Mouse (Mus musculus): Measurements from ENCODE around the gene Prrt1. TPM values are rescaled to one million over a fixed set of nuclear protein-coding genes. Genes with fewer than 3 reads are reported as not detected.

The Prrt1 gene
- polyA plus RNA-seq, 1 experiment from 2014 or later = 0.64 TPM

GRCm38 (mm10) chr17:34680191-34680590 is 50.9 kb downstream of the Prrt1 start:
- peaks cover 30% of the 10 kb centered on the region for H3K27me3 ChIP-seq (replicated peaks; ENCODE audit: control insufficient read depth, insufficient read depth, low read length)

GRCm38 (mm10) chr17:34680621-34681020 is 51.3 kb downstream of the Prrt1 start:
- H3K4me2 ChIP-seq (ENCODE audit: low read depth, low read length) = no peak overlapping the region
- 0 out of 2 replicates have a peak, but pooled peaks cover 4% of the 10 kb centered on the region for H3K4me1 ChIP-seq (ENCODE audit: control insufficient read depth, insufficient read depth, low read length)
- ATAC-seq (ENCODE audit: low read depth) = no peak
- H3K9me3 ChIP-seq (ENCODE audit: control insufficient read depth, low read length) = no peaks in the 10 kb centered on the region
- no peak overlapping the region for H3K9ac ChIP-seq (ENCODE audit: low read depth, low read length)
- H3K4me3 ChIP-seq (ENCODE audit: low read depth, low read length) = no peak overlapping the region
- H3K36me3 ChIP-seq (ENCODE audit: control insufficient read depth, insufficient read depth, low read length) = no peaks in the 10 kb centered on the region
- 79% methylated on average over 4 of the region's 4 CpGs for WGBS
- DNase-seq (ENCODE audit: low spot score) = no peak
- H3K27me3 ChIP-seq (replicated peaks; ENCODE audit: control insufficient read depth, insufficient read depth, low read length) = peaks cover 27% of the 10 kb centered on the region
- no peak overlapping the region for H3K27ac ChIP-seq (replicated peaks; ENCODE audit: low read depth, low read length)

More at GRCm38 (mm10) chr17:34680191-34680590, 50.9 kb downstream of the Prrt1 start:
- DNase-seq (ENCODE audit: low spot score) (no peak), ATAC-seq (ENCODE audit: low read depth) (no peak)
- H3K4me2 ChIP-seq (ENCODE audit: low read depth, low read length) = no peak overlapping the region
- no peaks in the 10 kb centered on the region for H3K36me3 ChIP-seq (ENCODE audit: control insufficient read depth, insufficient read depth, low read length)
- H3K27ac ChIP-seq (replicated peaks; ENCODE audit: low read depth, low read length) = no peak overlapping the region
- no peak overlapping the region for H3K4me3 ChIP-seq (ENCODE audit: low read depth, low read length)
- H3K4me1 ChIP-seq (ENCODE audit: control insufficient read depth, insufficient read depth, low read length) = 0 out of 2 replicates have a peak, but pooled peaks cover 4% of the 10 kb centered on the region
- no peak overlapping the region for H3K9ac ChIP-seq (ENCODE audit: low read depth, low read length)
- H3K9me3 ChIP-seq (ENCODE audit: control insufficient read depth, low read length) = no peaks in the 10 kb centered on the region
- 85% methylated on average over 16 of the region's 26 CpGs for WGBS

DNA sequence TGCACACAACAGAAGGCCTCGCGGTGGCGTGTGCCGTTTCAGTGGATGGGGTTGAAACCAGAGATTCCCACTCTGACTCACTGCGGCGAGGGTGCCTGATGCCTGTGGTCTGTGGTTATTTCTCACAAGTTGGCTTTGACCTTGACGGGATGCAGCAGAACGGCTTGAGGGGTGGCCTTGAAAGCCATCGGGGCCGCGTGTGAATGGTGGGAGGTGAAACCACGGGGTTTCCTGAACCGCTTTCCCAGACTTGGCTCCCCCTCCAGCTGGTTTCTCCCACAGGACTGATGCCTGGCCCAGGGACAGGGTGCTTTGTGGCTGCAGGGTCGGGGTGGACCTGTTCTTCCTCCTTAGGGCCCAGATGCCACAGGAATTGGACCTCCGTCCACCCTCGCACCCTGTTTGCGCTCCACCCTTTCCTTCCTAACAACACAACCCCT is 51.8 kb downstream of the Prrt1 start:
- 51% methylated on average over 17 of the region's 17 CpGs for WGBS
- Histone ChIP-seq H3K9ac (ENCODE audit: low read depth, low read length) (no peak overlapping the region), H3K27ac (replicated peaks; ENCODE audit: low read depth, low read length) (no peak overlapping the region), H3K4me2 (ENCODE audit: low read depth, low read length) (peak overlapping the region; percentile 12; the same call in 1 of the 2 replicates), H3K36me3 (ENCODE audit: control insufficient read depth, insufficient read depth, low read length) (no peaks in the 10 kb centered on the region), H3K4me3 (ENCODE audit: low read depth, low read length) (no peak overlapping the region), H3K9me3 (ENCODE audit: control insufficient read depth, low read length) (no peaks in the 10 kb centered on the region), H3K4me1 (ENCODE audit: control insufficient read depth, insufficient read depth, low read length) (0 out of 2 replicates have a peak, but pooled peaks cover 4% of the 10 kb centered on the region), H3K27me3 (replicated peaks; ENCODE audit: control insufficient read depth, insufficient read depth, low read length) (peaks cover 22% of the 10 kb centered on the region)
- DNase-seq (ENCODE audit: low spot score) (peak; percentile 80), ATAC-seq (ENCODE audit: low read depth) (peak; percentile 58; the same call in 1 of the 2 replicates)

GRCm38 (mm10) chr17:34681881-34682536 is 52.7 kb downstream of the Prrt1 start:
- Histone ChIP-seq H3K4me2 (ENCODE audit: low read depth, low read length) (no peak overlapping the region), H3K27me3 (replicated peaks; ENCODE audit: control insufficient read depth, insufficient read depth, low read length) (peaks cover 21% of the 10 kb centered on the region), H3K4me1 (ENCODE audit: control insufficient read depth, insufficient read depth, low read length) (0 out of 2 replicates have a peak, but pooled peaks cover 4% of the 10 kb centered on the region), H3K27ac (replicated peaks; ENCODE audit: low read depth, low read length) (no peak overlapping the region), H3K4me3 (ENCODE audit: low read depth, low read length) (no peak overlapping the region), H3K9me3 (ENCODE audit: control insufficient read depth, low read length) (no peaks in the 10 kb centered on the region), H3K36me3 (ENCODE audit: control insufficient read depth, insufficient read depth, low read length) (no peaks in the 10 kb centered on the region), H3K9ac (ENCODE audit: low read depth, low read length) (peak overlapping the region; percentile 5; the same call in 1 of the 2 replicates)
- ATAC-seq (ENCODE audit: low read depth) = no peak
- 71% methylated on average over 11 of the region's 11 CpGs for WGBS
- DNase-seq (ENCODE audit: low spot score) = no peak

Other genes with a start within 250 kb of the Prrt1 start
- 0.38 and 0.71 TPM in 2 replicates for gene BC051142, start 230.7 kb upstream of the Prrt1 start, polyA plus RNA-seq (2014; fragmentation: Nextera tagmentation; extraction: Ambion mirVana)
- not detected in 2 replicates for gene Btnl4, start 152.2 kb upstream of the Prrt1 start, polyA plus RNA-seq (2014; fragmentation: Nextera tagmentation; extraction: Ambion mirVana)
- gene Btnl6, start 112.2 kb upstream of the Prrt1 start, polyA plus RNA-seq (2014; fragmentation: Nextera tagmentation; extraction: Ambion mirVana) = not detected in 2 replicates
- 4.7 and 5.3 TPM in 2 replicates for gene Notch4, start 65.3 kb upstream of the Prrt1 start, polyA plus RNA-seq (2014; fragmentation: Nextera tagmentation; extraction: Ambion mirVana)
- 7.5 and 8.7 TPM in 2 replicates for gene Gpsm3, start 39.7 kb upstream of the Prrt1 start, polyA plus RNA-seq (2014; fragmentation: Nextera tagmentation; extraction: Ambion mirVana)
- gene Pbx2, start 38.3 kb upstream of the Prrt1 start, polyA plus RNA-seq (2014; fragmentation: Nextera tagmentation; extraction: Ambion mirVana) = 11.3 and 12.2 TPM in 2 replicates
- gene Ager, start 31.7 kb upstream of the Prrt1 start, polyA plus RNA-seq (2014; fragmentation: Nextera tagmentation; extraction: Ambion mirVana) = 2.0 and 2.3 TPM in 2 replicates
- 80.8 and 85.3 TPM in 2 replicates for gene Rnf5, start 25.8 kb upstream of the Prrt1 start, polyA plus RNA-seq (2014; fragmentation: Nextera tagmentation; extraction: Ambion mirVana)
- 54.8 and 60.5 TPM in 2 replicates for gene Agpat1, start 25.3 kb upstream of the Prrt1 start, polyA plus RNA-seq (2014; fragmentation: Nextera tagmentation; extraction: Ambion mirVana)
- 12.3 and 14.0 TPM in 2 replicates for gene Egfl8, start 13.6 kb upstream of the Prrt1 start, polyA plus RNA-seq (2014; fragmentation: Nextera tagmentation; extraction: Ambion mirVana)
- gene Ppt2, start 1.0 kb upstream of the Prrt1 start, polyA plus RNA-seq (2014; fragmentation: Nextera tagmentation; extraction: Ambion mirVana) = 23.6 and 26.4 TPM in 2 replicates
- 10.0 and 11.8 TPM in 2 replicates for gene Fkbpl, start 15.2 kb downstream of the Prrt1 start, polyA plus RNA-seq (2014; fragmentation: Nextera tagmentation; extraction: Ambion mirVana)
- gene Atf6b, start 17.6 kb downstream of the Prrt1 start, polyA plus RNA-seq (2014; fragmentation: Nextera tagmentation; extraction: Ambion mirVana) = 60.8 and 68.5 TPM in 2 replicates
- 1.8 and 3.1 TPM in 2 replicates for gene Tnxb, start 41.0 kb downstream of the Prrt1 start, polyA plus RNA-seq (2014; fragmentation: Nextera tagmentation; extraction: Ambion mirVana)
- 0.93 and 1.1 TPM in 2 replicates for gene C4b, start 114.3 kb downstream of the Prrt1 start, polyA plus RNA-seq (2014; fragmentation: Nextera tagmentation; extraction: Ambion mirVana)
- gene Cyp21a1, start 175.0 kb downstream of the Prrt1 start, polyA plus RNA-seq (2014; fragmentation: Nextera tagmentation; extraction: Ambion mirVana) = not detected in 2 replicates
- 21.1 and 21.7 TPM in 2 replicates for gene Stk19, start 207.4 kb downstream of the Prrt1 start, polyA plus RNA-seq (2014; fragmentation: Nextera tagmentation; extraction: Ambion mirVana)
- gene Dxo, start 207.5 kb downstream of the Prrt1 start, polyA plus RNA-seq (2014; fragmentation: Nextera tagmentation; extraction: Ambion mirVana) = 53.0 and 54.2 TPM in 2 replicates
- gene Skiv2l, start 220.7 kb downstream of the Prrt1 start, polyA plus RNA-seq (2014; fragmentation: Nextera tagmentation; extraction: Ambion mirVana) = 38.9 and 46.6 TPM in 2 replicates
- 85.8 and 99.8 TPM in 2 replicates for gene Nelfe, start 220.9 kb downstream of the Prrt1 start, polyA plus RNA-seq (2014; fragmentation: Nextera tagmentation; extraction: Ambion mirVana)
- 1.8 and 2.2 TPM in 2 replicates for gene Cfb, start 233.0 kb downstream of the Prrt1 start, polyA plus RNA-seq (2014; fragmentation: Nextera tagmentation; extraction: Ambion mirVana)
- gene Zbtb12, start 249.9 kb downstream of the Prrt1 start, polyA plus RNA-seq (2014; fragmentation: Nextera tagmentation; extraction: Ambion mirVana) = 0.83 and 1.0 TPM in 2 replicates

Measured in embryonic facial prominence, embryonic 14.5 days (tissue).